Mouse (Mus musculus): ENCODE results near the gene Exoc3l4.

The Exoc3l4 gene

GRCm38 (mm10) chr12:111416921-111417779 lies at the start of gene Exoc3l4:
Exoc3l4 (plus strand) TSS chr12:111417017.
- no peak for DNase-seq (ENCODE audit: low read depth in 1 of 2, low spot score in 2 of 2)

GRCm38 (mm10) chr12:111367065-111367464 lies 49.8 kb upstream of the Exoc3l4 start:
- DNase-seq (ENCODE audit: low read depth in 1 of 2, low spot score in 2 of 2), result no peak

DNA sequence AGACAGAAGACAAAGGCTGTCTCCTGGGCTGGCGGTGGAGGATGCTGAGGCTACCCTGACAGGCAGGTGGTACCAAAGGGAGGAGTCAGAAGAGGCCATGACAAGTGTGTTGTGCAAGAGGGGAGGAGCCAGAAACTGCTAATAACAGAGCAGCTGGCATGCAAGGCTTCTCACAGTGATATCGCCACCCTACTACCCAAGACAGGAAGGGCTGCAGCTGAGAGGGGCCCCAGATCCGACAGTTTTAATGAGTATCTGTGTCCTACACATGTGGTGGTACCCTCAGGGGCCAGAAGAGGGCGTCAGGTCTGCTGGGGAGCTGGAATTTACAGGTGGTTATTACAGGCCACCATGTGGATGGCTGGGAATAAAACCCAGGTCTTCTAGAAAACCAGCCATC lies 46.6 kb upstream of the Exoc3l4 start:
- DNase-seq (ENCODE audit: low read depth in 1 of 2, low spot score in 2 of 2), result no peak

DNA sequence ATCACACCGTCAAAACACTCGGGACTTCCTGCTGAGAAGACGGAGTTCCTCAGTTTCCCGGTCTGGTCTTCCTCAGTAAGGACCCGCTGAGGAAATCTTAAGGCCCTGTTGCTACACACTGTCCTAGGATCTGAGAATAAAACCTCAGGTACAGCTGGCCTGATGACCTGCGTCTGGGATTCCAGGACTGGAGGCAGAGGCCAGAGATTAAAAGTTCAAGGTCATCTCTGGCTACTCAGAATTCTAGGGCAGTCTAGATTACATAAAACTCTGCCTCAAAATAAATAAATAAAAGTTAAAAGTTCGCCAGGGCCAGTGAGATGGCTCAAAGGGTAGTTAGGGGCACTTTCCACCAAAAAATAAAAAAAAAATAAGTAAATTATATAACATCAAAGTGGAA lies 44.9 kb upstream of the Exoc3l4 start:
- DNase-seq (ENCODE audit: low read depth in 1 of 2, low spot score in 2 of 2), result no peak

DNA sequence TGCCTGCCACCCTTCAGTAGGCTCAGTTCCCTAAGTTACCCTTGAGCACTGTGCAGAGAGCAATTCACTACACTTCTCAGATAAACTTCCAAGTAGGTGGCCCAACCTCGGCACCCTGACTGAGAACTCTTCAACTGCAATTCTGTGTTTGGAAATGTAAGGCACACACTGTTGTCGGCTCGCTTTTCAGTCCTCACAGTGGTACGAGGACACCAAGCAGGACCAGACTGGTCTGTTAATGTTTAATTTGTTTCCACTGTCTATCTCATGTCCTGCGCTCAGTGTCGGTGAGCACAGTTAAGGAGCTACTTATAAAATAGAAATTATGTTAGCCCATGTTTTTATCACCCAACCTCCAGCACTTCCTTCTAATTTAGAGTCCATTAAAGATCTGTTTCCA lies 43.4 kb upstream of the Exoc3l4 start:
- no peak for DNase-seq (ENCODE audit: low read depth in 1 of 2, low spot score in 2 of 2)

- no peak for DNase-seq (ENCODE audit: low read depth in 1 of 2, low spot score in 2 of 2)
Observed at GRCm38 (mm10) chr12:111374727-111375126, 42.1 kb upstream of the Exoc3l4 start.

DNA sequence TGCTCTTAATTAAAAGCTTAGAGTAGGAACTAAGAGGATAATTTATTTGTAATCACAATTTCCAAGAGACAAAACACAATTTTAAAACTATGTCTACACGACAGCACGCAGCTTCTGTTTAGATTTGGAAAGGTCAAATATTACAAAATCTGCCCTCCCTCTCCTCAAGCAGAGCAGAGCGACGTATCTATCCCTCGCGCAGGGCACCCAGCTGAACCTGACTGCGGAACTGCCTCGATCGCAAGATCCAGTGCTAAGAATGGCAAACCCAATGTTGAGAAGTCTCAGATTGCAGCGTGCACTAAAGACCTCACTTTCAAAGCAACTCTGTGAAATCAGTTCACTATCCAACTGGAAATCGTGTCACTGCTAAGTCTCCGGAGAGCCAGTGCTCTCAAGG lies 41.3 kb upstream of the Exoc3l4 start:
- DNase-seq (ENCODE audit: low read depth in 1 of 2, low spot score in 2 of 2), result no peak

DNA sequence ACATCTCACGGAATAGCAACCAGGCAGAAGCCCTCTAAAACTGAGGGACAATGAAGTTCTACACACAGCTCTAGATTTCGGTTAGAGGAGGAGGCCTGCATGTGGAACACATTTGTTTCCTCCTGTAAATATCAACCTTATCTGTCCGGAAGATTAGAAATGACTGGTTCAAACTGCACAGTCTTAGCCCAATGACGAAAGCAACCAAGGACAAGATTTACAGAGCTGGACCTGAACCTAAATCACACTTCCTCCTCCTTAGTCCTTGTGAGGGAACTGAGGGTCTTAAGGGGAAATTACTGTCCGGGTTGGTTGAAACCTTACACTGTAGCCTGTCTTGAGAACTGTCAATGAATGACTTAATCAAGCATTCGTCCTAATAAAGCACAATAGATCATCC lies 40.8 kb upstream of the Exoc3l4 start:
- DNase-seq (ENCODE audit: low read depth in 1 of 2, low spot score in 2 of 2), result no peak

DNA sequence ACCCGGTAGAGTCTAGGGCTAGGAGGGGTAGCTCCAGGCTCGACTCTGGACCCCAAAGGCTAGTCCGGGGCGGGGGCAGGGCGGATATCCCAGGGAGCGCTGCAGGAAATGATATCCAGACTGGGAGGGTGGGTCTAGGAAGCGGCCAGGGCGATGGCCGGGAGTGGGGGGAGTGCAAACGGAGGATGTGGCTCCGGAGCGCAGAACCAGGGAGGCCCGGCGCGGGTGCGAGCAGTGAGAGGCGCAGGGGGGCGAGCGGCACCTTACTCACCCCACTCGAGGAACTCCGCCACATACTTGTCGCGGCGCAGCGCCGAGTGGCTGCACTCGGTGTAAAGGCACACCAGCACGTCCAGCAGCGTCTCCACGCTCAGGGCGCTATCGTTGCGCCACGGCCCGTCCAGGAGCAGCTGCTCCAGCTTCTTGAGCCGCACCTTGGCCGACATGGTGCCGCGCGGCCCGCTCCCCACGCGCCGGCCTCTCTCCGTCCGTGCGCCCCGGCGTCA lies 39.9 kb upstream of the Exoc3l4 start:
- peak in 1 of 2 experiments; percentile 7 for DNase-seq (ENCODE audit: low read depth in 1 of 2, low spot score in 2 of 2)

- peak; percentile 41 to 82 for DNase-seq (ENCODE audit: low read depth in 1 of 2, low spot score in 2 of 2)
Observed at GRCm38 (mm10) chr12:111377376-111377973, 39.3 kb upstream of the Exoc3l4 start, which contains the start of gene Cdc42bpb. Cdc42bpb (minus strand) TSS chr12:111377718.

DNA sequence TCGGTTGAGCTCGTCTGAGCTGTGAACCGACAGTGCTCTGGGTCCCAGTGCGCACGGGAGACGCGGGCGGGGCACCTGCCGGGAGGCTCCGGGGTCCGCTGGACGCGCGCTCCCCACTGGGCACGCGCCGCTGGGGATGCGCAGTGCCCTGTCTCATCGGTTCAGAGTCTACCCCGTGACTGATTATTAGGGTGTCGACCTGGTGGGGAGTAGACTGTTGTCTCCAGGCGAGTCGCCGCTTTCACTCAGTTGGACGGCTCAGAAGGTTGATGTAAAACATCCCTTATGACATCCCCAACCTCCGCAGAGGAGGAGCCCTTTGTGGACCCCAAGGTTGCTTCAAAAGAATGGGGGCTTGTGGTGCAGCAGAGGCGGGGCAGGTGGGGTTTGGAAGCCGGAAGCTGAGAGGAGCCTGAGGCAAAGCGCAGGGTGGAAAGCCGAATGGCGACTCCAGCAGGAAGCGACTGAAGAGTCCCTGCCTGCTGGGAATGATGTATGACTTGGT lies 38.8 kb upstream of the Exoc3l4 start:
- no peak for DNase-seq (ENCODE audit: low read depth in 1 of 2, low spot score in 2 of 2)

GRCm38 (mm10) chr12:111378812-111379211 lies 38.0 kb upstream of the Exoc3l4 start:
- no peak for DNase-seq (ENCODE audit: low read depth in 1 of 2, low spot score in 2 of 2)

DNA sequence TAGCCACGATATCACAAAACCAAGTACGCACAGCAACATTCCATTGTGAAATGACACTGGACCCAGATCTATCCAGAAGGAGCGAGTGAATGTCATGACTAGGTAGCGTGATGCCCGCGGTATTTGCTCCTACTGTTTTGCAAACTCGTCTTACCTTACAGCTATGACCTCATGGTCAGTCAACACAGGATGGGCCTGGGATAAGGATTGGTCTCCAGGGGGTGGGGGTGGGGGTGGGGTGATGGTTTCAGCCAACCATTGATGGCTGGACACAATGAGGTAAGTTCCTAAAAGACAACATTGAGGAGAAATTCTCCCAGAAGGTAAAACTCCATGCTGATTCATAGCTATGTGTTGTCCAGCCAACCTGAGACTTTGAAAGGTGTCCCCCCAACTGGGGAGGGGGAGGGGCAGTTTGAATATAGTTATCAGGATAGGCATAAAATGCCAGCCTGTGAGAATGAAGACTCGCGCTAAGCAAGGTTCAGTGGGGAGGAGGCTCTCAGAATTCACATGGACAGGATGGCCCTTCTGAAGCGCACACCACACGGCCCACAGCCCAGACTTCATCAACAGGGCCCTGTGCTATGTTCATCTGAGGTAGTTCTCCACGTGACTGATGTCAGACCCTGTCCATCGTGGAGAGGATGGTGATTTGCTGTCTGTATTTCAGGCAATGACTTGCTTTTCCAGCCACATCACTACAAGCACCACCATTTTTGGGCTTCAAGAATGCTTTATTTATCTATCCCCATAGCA lies 30.8 kb upstream of the Exoc3l4 start:
- DNase-seq (ENCODE audit: low read depth in 1 of 2, low spot score in 2 of 2), result no peak

- DNase-seq (ENCODE audit: low read depth in 1 of 2, low spot score in 2 of 2), result peak in 1 of 2 experiments; percentile 36
Observed at GRCm38 (mm10) chr12:111386642-111387120, 30.1 kb upstream of the Exoc3l4 start.

DNA sequence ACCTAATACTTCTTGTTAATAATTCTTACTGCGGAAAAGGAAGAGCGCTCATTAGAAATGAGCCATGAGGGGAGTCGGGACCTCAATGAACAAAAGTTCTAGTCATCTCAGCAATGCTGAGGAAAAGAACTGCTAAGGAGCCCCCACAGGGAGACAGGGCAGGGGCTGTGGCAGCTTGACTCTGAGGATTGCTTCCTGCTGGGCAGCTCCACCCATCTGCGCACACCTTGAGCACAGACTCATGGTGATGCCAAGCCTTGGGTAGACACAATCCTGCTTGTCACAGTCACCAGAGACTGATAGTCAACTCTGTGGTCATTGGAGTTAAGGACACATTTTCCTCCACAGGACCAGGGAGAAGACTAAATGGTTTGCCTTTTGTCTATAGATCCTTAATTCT lies 29.7 kb upstream of the Exoc3l4 start:
- no peak for DNase-seq (ENCODE audit: low read depth in 1 of 2, low spot score in 2 of 2)

GRCm38 (mm10) chr12:111394008-111394407 lies 22.8 kb upstream of the Exoc3l4 start:
- no peak for DNase-seq (ENCODE audit: low read depth in 1 of 2, low spot score in 2 of 2)

DNA sequence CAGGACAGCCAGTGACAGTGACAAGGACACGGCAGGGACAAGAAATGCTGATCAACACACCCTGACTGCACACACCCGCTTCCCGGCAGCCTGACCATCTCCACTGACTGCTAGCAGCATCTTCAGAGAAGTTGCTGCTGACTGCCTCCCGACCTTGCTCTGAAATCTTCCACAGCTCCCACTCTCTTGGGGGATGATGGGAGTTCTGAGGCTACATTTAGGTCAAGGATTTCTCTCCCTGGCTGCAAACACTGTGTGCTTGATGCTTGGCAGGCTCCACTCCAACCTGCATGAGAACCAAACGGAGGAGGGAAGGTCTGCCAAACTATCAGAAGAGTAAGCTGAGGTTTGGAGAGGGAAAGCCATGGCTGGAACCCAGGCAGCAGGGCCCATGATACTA lies 19.8 kb upstream of the Exoc3l4 start:
- no peak for DNase-seq (ENCODE audit: low read depth in 1 of 2, low spot score in 2 of 2)

DNA sequence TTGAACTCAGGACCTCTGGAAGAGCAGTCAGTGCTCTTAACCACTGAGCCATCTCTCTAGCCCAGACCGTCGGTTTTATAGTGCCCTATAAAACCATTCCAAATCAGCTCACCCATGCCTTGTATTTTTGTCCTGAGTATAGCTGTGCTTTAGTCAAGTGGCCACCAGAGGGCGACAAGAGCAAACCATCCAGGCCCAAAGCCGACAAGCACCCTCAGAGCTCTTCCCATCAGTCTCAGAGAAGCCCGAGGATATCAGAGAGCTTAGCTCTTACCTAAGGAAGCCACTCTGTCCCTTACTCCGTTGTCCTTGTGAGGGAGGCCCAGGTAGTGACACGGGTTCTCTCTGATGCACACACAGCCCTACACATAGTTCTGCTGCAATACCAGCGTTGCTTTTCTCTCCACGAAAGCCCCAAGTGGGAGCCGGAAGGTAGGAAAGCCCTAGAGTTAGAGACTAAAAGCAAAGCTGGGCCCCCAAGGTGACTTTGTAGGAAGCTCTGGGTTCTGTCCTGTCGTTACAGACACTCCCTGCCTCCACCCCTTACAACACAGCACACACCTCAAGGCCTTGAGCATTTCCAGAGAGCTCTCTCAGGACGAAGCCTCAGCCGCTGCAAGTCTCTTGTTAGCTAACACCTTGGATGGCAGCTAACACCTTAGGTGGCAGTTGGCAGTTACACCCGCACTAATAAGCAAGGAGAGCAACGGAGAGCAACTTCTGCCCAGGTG lies 15.2 kb upstream of the Exoc3l4 start:
- peak in 1 of 2 experiments; percentile 39 for DNase-seq (ENCODE audit: low read depth in 1 of 2, low spot score in 2 of 2)

GRCm38 (mm10) chr12:111404880-111405279 lies 11.9 kb upstream of the Exoc3l4 start:
- DNase-seq (ENCODE audit: low read depth in 1 of 2, low spot score in 2 of 2), result no peak

- DNase-seq (ENCODE audit: low read depth in 1 of 2, low spot score in 2 of 2), result no peak
Observed at GRCm38 (mm10) chr12:111406622-111407021, 10.2 kb upstream of the Exoc3l4 start, which contains the start of gene Lbhd2. Lbhd2 (plus strand) TSS chr12:111406809.

Measured in monocyte, adult 2 months (primary cell).